Mouse (Mus musculus): ENCODE measurements around the gene Cadps. TPM values are rescaled to one million over a fixed set of nuclear protein-coding genes. Genes with fewer than 3 reads are reported as not detected.
"Not testable (repeated sequence)": the region's sequence is repeated elsewhere in the genome, so short reads cannot be mapped to it uniquely, and the experiment has no call there.

The Cadps gene
- total and polyA plus RNA-seq, 2 experiments from 2014 or later = 33.4 to 176 TPM

- DNase-seq (ENCODE audit: low spot score) (no peak), ATAC-seq (no peak)
- Histone ChIP-seq H3K27ac (no peak overlapping the region), H3K4me1 (ENCODE audit: insufficient read depth, low read length) (no peaks in the 10 kb centered on the region), H3K36me3 (ENCODE audit: insufficient read depth, low read length) (no peaks in the 10 kb centered on the region), H3K27me3 (ENCODE audit: insufficient read depth, low read length) (no peaks in the 10 kb centered on the region), H3K9me3 (ENCODE audit: low read length) (no peaks in the 10 kb centered on the region), H3K9ac (replicated peaks; ENCODE audit: low read length) (no peak overlapping the region), H3K4me3 (ENCODE audit: low read length) (no peak overlapping the region), H3K4me2 (ENCODE audit: low read depth, low read length) (no peak overlapping the region)
- TF ChIP-seq CTCF (IDR thresholded peaks at IDR 0.05; ENCODE audit: low read depth) = no peak
- WGBS = 94% methylated on average over 1 of the region's 1 CpGs
These were observed 244.7 kb downstream of the Cadps start for GRCm38 (mm10) chr14:12578156-12578555.

DNA sequence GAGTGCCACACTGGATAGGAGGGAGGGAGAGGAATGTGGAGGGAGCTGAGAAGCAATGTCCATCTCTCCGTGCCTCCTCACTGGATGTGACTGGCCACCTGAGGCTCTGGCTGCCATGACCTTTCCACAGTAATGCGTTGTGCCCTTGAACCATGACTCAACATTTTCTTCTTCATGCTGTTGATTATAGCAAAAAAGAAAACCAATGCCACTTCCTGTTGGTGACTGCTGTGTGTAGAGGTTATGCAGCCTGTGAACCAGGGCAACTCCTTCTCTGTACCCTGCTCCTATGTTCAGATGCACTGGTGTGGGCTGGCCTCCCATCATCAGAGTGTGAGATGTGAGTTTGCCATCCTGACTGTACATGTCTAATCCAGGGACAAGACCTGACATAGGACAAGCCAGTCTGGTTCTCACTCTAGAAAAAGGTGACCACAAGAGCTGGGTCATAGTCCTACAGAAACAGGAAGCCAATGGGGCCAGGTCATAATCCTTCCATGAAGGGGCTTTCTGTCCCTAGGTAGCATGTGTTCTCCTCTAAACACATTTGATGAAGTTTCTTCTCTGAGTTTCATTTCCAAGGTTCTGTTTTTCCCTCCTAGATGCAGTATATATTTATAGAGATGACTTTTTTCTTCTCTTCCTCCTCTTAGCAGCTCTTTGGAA is 245.3 kb downstream of the Cadps start:
- H3K36me3 ChIP-seq (ENCODE audit: insufficient read depth, low read length) = no peaks in the 10 kb centered on the region
- WGBS = 74% methylated on average over 2 of the region's 2 CpGs
- no peaks in the 10 kb centered on the region for H3K4me1 ChIP-seq (ENCODE audit: insufficient read depth, low read length)
- H3K4me3 ChIP-seq (ENCODE audit: low read length) = no peak overlapping the region
- ATAC-seq (no peak), DNase-seq (ENCODE audit: low spot score) (no peak)
- no peaks in the 10 kb centered on the region for H3K27me3 ChIP-seq (ENCODE audit: insufficient read depth, low read length)
- H3K4me2 ChIP-seq (ENCODE audit: low read depth, low read length) = no peak overlapping the region
- no peak overlapping the region for H3K9ac ChIP-seq (replicated peaks; ENCODE audit: low read length)
- H3K27ac ChIP-seq = no peak overlapping the region
- no peak for TF ChIP-seq CTCF (IDR thresholded peaks at IDR 0.05; ENCODE audit: low read depth)
- H3K9me3 ChIP-seq (ENCODE audit: low read length) = no peaks in the 10 kb centered on the region

GRCm38 (mm10) chr14:12575105-12575504 is 247.8 kb downstream of the Cadps start:
- Histone ChIP-seq H3K9ac (replicated peaks; ENCODE audit: low read length) (no peak overlapping the region), H3K4me1 (ENCODE audit: insufficient read depth, low read length) (no peaks in the 10 kb centered on the region), H3K27me3 (ENCODE audit: insufficient read depth, low read length) (no peaks in the 10 kb centered on the region), H3K9me3 (ENCODE audit: low read length) (no peaks in the 10 kb centered on the region), H3K4me3 (ENCODE audit: low read length) (no peak overlapping the region), H3K36me3 (ENCODE audit: insufficient read depth, low read length) (no peaks in the 10 kb centered on the region), H3K4me2 (ENCODE audit: low read depth, low read length) (no peak overlapping the region), H3K27ac (no peak overlapping the region)
- peak; percentile 63; the same call in 1 of the 2 replicates for ATAC-seq
- 9% methylated on average over 3 of the region's 3 CpGs for WGBS
- DNase-seq (ENCODE audit: low spot score) = peak; percentile 88
- TF ChIP-seq CTCF (IDR thresholded peaks at IDR 0.05; ENCODE audit: low read depth) = peak; percentile 90

GRCm38 (mm10) chr14:12574336-12574735 is 248.5 kb downstream of the Cadps start:
- TF ChIP-seq CTCF (IDR thresholded peaks at IDR 0.05; ENCODE audit: low read depth) = no peak
- ATAC-seq (no peak), DNase-seq (ENCODE audit: low spot score) (no peak)
- H3K27ac ChIP-seq = no peak overlapping the region
- H3K4me3 ChIP-seq (ENCODE audit: low read length) = no peak overlapping the region
- no peaks in the 10 kb centered on the region for H3K9me3 ChIP-seq (ENCODE audit: low read length)
- H3K27me3 ChIP-seq (ENCODE audit: insufficient read depth, low read length) = no peaks in the 10 kb centered on the region
- no peaks in the 10 kb centered on the region for H3K36me3 ChIP-seq (ENCODE audit: insufficient read depth, low read length)
- H3K9ac ChIP-seq (replicated peaks; ENCODE audit: low read length) = no peak overlapping the region
- H3K4me2 ChIP-seq (ENCODE audit: low read depth, low read length) = no peak overlapping the region
- no peaks in the 10 kb centered on the region for H3K4me1 ChIP-seq (ENCODE audit: insufficient read depth, low read length)
- WGBS = 77% methylated on average over 4 of the region's 4 CpGs

DNA sequence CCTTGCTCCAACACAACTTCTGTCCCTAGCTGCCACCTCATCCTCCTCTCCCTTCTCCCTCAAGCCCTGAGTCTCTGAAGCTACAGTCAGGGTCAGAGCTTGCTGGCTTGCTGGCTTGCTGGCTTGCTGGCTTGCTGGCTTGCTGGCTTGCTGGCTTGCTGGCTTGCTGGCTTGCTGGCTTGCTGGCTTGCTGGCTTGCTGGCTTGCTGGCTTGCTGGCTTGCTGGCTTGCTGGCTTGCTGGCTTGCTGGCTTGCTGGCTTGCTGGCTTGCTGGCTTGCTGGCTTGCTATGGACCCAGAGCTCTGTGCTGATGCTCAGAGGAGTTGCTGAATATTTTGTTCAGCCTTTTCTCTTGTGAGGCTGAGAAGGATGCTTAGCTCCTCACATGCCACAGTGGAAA is 261.1 kb downstream of the Cadps start:
- not testable (repeated sequence) for H3K4me2 ChIP-seq (ENCODE audit: low read depth, low read length); H3K9me3 ChIP-seq (ENCODE audit: low read length); H3K27me3 ChIP-seq (ENCODE audit: insufficient read depth, low read length); H3K9ac ChIP-seq (replicated peaks; ENCODE audit: low read length); H3K4me1 ChIP-seq (ENCODE audit: insufficient read depth, low read length); H3K36me3 ChIP-seq (ENCODE audit: insufficient read depth, low read length); ATAC-seq; DNase-seq (ENCODE audit: low spot score); H3K27ac ChIP-seq; H3K4me3 ChIP-seq (ENCODE audit: low read length)

DNA sequence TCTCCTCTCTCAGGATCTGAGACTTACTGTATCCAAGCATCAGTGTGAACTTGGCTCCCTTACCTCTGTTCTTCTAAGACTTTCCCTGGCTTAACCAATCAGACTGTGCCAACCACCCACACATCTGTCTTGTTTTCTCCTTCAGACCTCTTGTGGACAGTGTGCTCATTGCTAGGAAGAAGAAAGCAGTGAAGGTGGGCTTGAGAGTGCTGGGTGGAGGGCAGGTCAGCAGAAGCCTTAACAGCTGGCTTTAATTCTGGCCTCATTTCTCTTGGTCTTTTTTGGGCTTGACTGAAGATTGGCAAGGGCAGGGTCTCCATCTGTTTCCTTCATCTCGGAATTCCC is 262.7 kb downstream of the Cadps start:
- 0 out of 2 replicates have a peak, but pooled peaks cover 2% of the 10 kb centered on the region for H3K4me1 ChIP-seq (ENCODE audit: insufficient read depth, low read length)
- ATAC-seq (peak; percentile 57), DNase-seq (ENCODE audit: low spot score) (no peak)
- no peaks in the 10 kb centered on the region for H3K27me3 ChIP-seq (ENCODE audit: insufficient read depth, low read length)
- no peak overlapping the region for H3K9ac ChIP-seq (replicated peaks; ENCODE audit: low read length)
- H3K27ac ChIP-seq = peak overlapping the region; percentile 41; the same call in 1 of the 2 replicates
- 62% methylated on average over 1 of the region's 1 CpGs for WGBS
- no peak overlapping the region for H3K4me2 ChIP-seq (ENCODE audit: low read depth, low read length)
- peak; percentile 36 for TF ChIP-seq CTCF (IDR thresholded peaks at IDR 0.05; ENCODE audit: low read depth)
- no peaks in the 10 kb centered on the region for H3K36me3 ChIP-seq (ENCODE audit: insufficient read depth, low read length)
- H3K4me3 ChIP-seq (ENCODE audit: low read length) = no peak overlapping the region
- no peaks in the 10 kb centered on the region for H3K9me3 ChIP-seq (ENCODE audit: low read length)

- ATAC-seq (peak; percentile 67), DNase-seq (ENCODE audit: low spot score) (peak; percentile 54)
- peaks cover 2% of the 10 kb centered on the region; the same call in 1 of the 2 replicates for H3K4me1 ChIP-seq (ENCODE audit: insufficient read depth, low read length)
- H3K9ac ChIP-seq (replicated peaks; ENCODE audit: low read length) = no peak overlapping the region
- H3K27ac ChIP-seq = peak overlapping the region; percentile 41; the same call in 1 of the 2 replicates
- H3K4me2 ChIP-seq (ENCODE audit: low read depth, low read length) = no peak overlapping the region
- no peaks in the 10 kb centered on the region for H3K36me3 ChIP-seq (ENCODE audit: insufficient read depth, low read length)
- no peak overlapping the region for H3K4me3 ChIP-seq (ENCODE audit: low read length)
- no peaks in the 10 kb centered on the region for H3K9me3 ChIP-seq (ENCODE audit: low read length)
- no peak for TF ChIP-seq CTCF (IDR thresholded peaks at IDR 0.05; ENCODE audit: low read depth)
- no peaks in the 10 kb centered on the region for H3K27me3 ChIP-seq (ENCODE audit: insufficient read depth, low read length)
- WGBS = 64% methylated on average over 3 of the region's 3 CpGs
These were observed 263.2 kb downstream of the Cadps start for GRCm38 (mm10) chr14:12559574-12560232.
